Mouse (Mus musculus): ENCODE measurements around the gene Snupn.

GRCm38 (mm10) chr9:56938374-56938773, 12.3 kb upstream of the Snupn start:
- TF ChIP-seq POLR2A (IDR thresholded peaks at IDR 0.05; ENCODE audit: control insufficient read depth, extremely low read depth, insufficient read depth, low read length, poor library complexity) (no peak), CTCF (IDR thresholded peaks at IDR 0.05; ENCODE audit: borderline replicate concordance, control insufficient read depth, extremely low read depth, insufficient read depth, low read length, poor library complexity) (no peak)
